Mouse (Mus musculus) liver, embryonic 12.5 days (tissue): Measurements from ENCODE around the gene Mrps30. TPM values are rescaled to one million over a fixed set of nuclear protein-coding genes. Genes with fewer than 3 reads are reported as not detected.

Source experiments
- ATAC-seq: fragments of 200-750 bp; cut with Nextera tagmentation; 2 replicates; pipeline ENCODE4 v1.8.0; 2017; ENCODE audit warnings: moderate number of reproducible peaks, mild to moderate bottlenecking, moderate library complexity
- H3K27ac ChIP-seq: fragments of 300-500 bp; sonication (generic); 2 replicates; pipeline ENCODE4 v1.5.1; 2016; ENCODE audit warnings: mild to moderate bottlenecking
- H3K27me3 ChIP-seq: fragments of 300-500 bp; sonication (generic); replicated peaks from 2 replicates; pipeline ENCODE4 v1.6.1; 2016; ENCODE audit warnings: mild to moderate bottlenecking, moderate library complexity
- H3K36me3 ChIP-seq: fragments of 300-500 bp; sonication (generic); 2 replicates; pipeline ENCODE4 v1.6.1; 2016; ENCODE audit warnings: mild to moderate bottlenecking, moderate library complexity
- H3K4me1 ChIP-seq: fragments of 300-500 bp; sonication (generic); 2 replicates; pipeline ENCODE4 v1.6.1; 2016
- H3K4me2 ChIP-seq: fragments of 300-500 bp; sonication (generic); 2 replicates; pipeline ENCODE4 v1.6.1; 2016; ENCODE audit warnings: mild to moderate bottlenecking, moderate library complexity
- H3K4me3 ChIP-seq: fragments of 300-500 bp; sonication (generic); 2 replicates; pipeline ENCODE4 v1.5.1; 2016; ENCODE audit warnings: mild to moderate bottlenecking, moderate library complexity
- H3K9ac ChIP-seq: fragments of 300-500 bp; sonication (generic); 2 replicates; pipeline ENCODE4 v1.6.1; 2016; ENCODE audit warnings: mild to moderate bottlenecking, moderate library complexity
- H3K9me3 ChIP-seq: fragments of 300-500 bp; sonication (generic); replicated peaks from 2 replicates; pipeline ENCODE4 v1.6.1; 2016; ENCODE audit warnings: mild to moderate bottlenecking, moderate library complexity
- WGBS: fragments of 180-500 bp; shearing (Covaris S2); methylation state at CpG from one replicate; pipeline ENCODE4 v1.1.7; 2016; ENCODE audit not compliant: insufficient replicate concordance; 5-methylcytosine and 5-hydroxymethylcytosine counted together
- polyA plus RNA-seq: library from polyadenylated mRNA; unstranded; fragments of >200 nt; fragmentation: Nextera tagmentation; extraction: Ambion mirVana; gene quantifications from 2 replicates; pipeline ENCODE4 v1.2.1, GENCODE M21; 2016

The Mrps30 gene
- polyA plus RNA-seq, 1 experiment from 2014 or later = 33.3 TPM

DNA sequence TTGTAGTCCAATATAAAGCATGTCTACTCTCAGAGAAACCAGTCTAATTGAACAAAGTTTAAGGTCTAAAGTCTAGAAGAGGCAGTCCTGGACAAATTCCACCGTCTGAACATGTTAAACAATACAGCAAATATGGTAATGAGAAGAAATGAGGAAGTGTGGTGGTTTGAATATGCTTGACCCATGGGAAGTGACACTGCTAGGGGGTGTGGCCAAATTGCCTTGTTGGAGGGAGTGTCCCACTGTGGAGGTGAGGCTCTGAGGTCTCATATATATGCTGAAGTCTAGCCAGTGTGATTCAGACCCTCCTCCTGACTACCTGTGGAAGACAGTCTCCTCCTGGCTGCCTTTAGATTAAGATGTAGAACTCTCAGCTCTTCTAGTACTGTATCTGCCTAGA is 21.3 kb downstream of the Mrps30 start:
- Histone ChIP-seq H3K4me2 (no peak overlapping the region), H3K27ac (no peak overlapping the region), H3K9ac (no peak overlapping the region), H3K36me3 (no peaks in the 10 kb centered on the region), H3K9me3 (no peaks in the 10 kb centered on the region), H3K4me1 (no peaks in the 10 kb centered on the region), H3K4me3 (no peak overlapping the region), H3K27me3 (no peaks in the 10 kb centered on the region)
- no peak for ATAC-seq
- WGBS = 61% methylated on average over 1 of the region's 1 CpGs

- Histone ChIP-seq H3K9ac (no peak overlapping the region), H3K4me1 (no peaks in the 10 kb centered on the region), H3K4me2 (no peak overlapping the region), H3K36me3 (no peaks in the 10 kb centered on the region), H3K27ac (no peak overlapping the region), H3K27me3 (no peaks in the 10 kb centered on the region), H3K9me3 (no peaks in the 10 kb centered on the region), H3K4me3 (no peak overlapping the region)
- ATAC-seq = no peak
- WGBS = 77% methylated on average over 6 of the region's 6 CpGs
Measured at GRCm38 (mm10) chr13:118363342-118363741, 23.7 kb downstream of the Mrps30 start.

- Histone ChIP-seq H3K27me3 (no peaks in the 10 kb centered on the region), H3K4me1 (no peaks in the 10 kb centered on the region), H3K9me3 (no peaks in the 10 kb centered on the region), H3K4me2 (no peak overlapping the region), H3K27ac (no peak overlapping the region), H3K36me3 (no peaks in the 10 kb centered on the region), H3K4me3 (no peak overlapping the region), H3K9ac (no peak overlapping the region)
- no peak for ATAC-seq
- WGBS = 79% methylated on average over 10 of the region's 10 CpGs
Measured at GRCm38 (mm10) chr13:118350870-118351269, 36.2 kb downstream of the Mrps30 start.

- Histone ChIP-seq H3K4me3 (no peak overlapping the region), H3K27ac (no peak overlapping the region), H3K4me1 (no peaks in the 10 kb centered on the region), H3K4me2 (no peak overlapping the region), H3K9me3 (no peaks in the 10 kb centered on the region), H3K27me3 (no peaks in the 10 kb centered on the region), H3K36me3 (no peaks in the 10 kb centered on the region), H3K9ac (no peak overlapping the region)
- no peak for ATAC-seq
- WGBS = 18% methylated on average over 10 of the region's 10 CpGs
Measured at GRCm38 (mm10) chr13:118350257-118350656, 36.8 kb downstream of the Mrps30 start.

Other genes with a start within 250 kb of the Mrps30 start
- gene B430218F22Rik, start 622 bp downstream of the Mrps30 start, polyA plus RNA-seq = 0.25 and 1.0 TPM in 2 replicates